Mouse (Mus musculus): Measurements from ENCODE around the gene Btbd19. TPM values are rescaled to one million over a fixed set of nuclear protein-coding genes. Genes with fewer than 3 reads are reported as not detected.

Btbd19 gene
- polyA plus RNA-seq, 1 experiment from 2014 or later, result 3.2 TPM

- H3K4me1 ChIP-seq (replicated peaks), result peaks cover 32% of the 10 kb centered on the region
- WGBS (ENCODE audit: insufficient replicate concordance), result 58% methylated on average over 6 of the region's 6 CpGs
- H3K36me3 ChIP-seq (replicated peaks), result peaks cover 50% of the 10 kb centered on the region
- no peaks in the 10 kb centered on the region for H3K9me3 ChIP-seq (replicated peaks)
- no peak overlapping the region for H3K4me2 ChIP-seq
- ATAC-seq (ENCODE audit: insufficient read depth), result no peak
- no peak overlapping the region for H3K4me3 ChIP-seq (replicated peaks)
- no peak overlapping the region for H3K9ac ChIP-seq
- H3K27ac ChIP-seq (replicated peaks), result 0 out of 2 replicates have a peak overlapping the region, but pooled peaks have one; percentile 1
- no peaks in the 10 kb centered on the region for H3K27me3 ChIP-seq
These were observed 24.0 kb upstream of the Btbd19 start for GRCm38 (mm10) chr4:117149291-117150211.

- no peak for ATAC-seq (ENCODE audit: insufficient read depth)
- Histone ChIP-seq H3K9ac (no peak overlapping the region), H3K36me3 (replicated peaks) (peaks cover 43% of the 10 kb centered on the region), H3K4me2 (no peak overlapping the region), H3K9me3 (replicated peaks) (no peaks in the 10 kb centered on the region), H3K4me3 (replicated peaks) (no peak overlapping the region), H3K4me1 (replicated peaks) (peaks cover 25% of the 10 kb centered on the region), H3K27ac (replicated peaks) (0 out of 2 replicates have a peak overlapping the region, but pooled peaks have one; percentile 1), H3K27me3 (no peaks in the 10 kb centered on the region)
- 79% methylated on average over 24 of the region's 24 CpGs for WGBS (ENCODE audit: insufficient replicate concordance)
These were observed 23.3 kb upstream of the Btbd19 start for GRCm38 (mm10) chr4:117148815-117149214.

GRCm38 (mm10) chr4:117148047-117148713 lies 22.7 kb upstream of the Btbd19 start:
- Histone ChIP-seq H3K4me3 (replicated peaks) (no peak overlapping the region), H3K9ac (no peak overlapping the region), H3K27me3 (0 out of 2 replicates have a peak, but pooled peaks cover under 1% of the 10 kb centered on the region), H3K36me3 (replicated peaks) (peaks cover 36% of the 10 kb centered on the region), H3K4me1 (replicated peaks) (peaks cover 19% of the 10 kb centered on the region), H3K4me2 (no peak overlapping the region), H3K9me3 (replicated peaks) (no peaks in the 10 kb centered on the region), H3K27ac (replicated peaks) (no peak overlapping the region)
- WGBS (ENCODE audit: insufficient replicate concordance), result 73% methylated on average over 18 of the region's 18 CpGs
- no peak for ATAC-seq (ENCODE audit: insufficient read depth)

GRCm38 (mm10) chr4:117146176-117146575 lies 20.7 kb upstream of the Btbd19 start:
- ATAC-seq (ENCODE audit: insufficient read depth), result no peak
- Histone ChIP-seq H3K4me1 (replicated peaks) (peaks cover 5% of the 10 kb centered on the region; the same call in 1 of the 2 replicates), H3K9ac (no peak overlapping the region), H3K27me3 (0 out of 2 replicates have a peak, but pooled peaks cover 4% of the 10 kb centered on the region), H3K36me3 (replicated peaks) (peaks cover 18% of the 10 kb centered on the region), H3K4me3 (replicated peaks) (no peak overlapping the region), H3K9me3 (replicated peaks) (no peaks in the 10 kb centered on the region), H3K27ac (replicated peaks) (no peak overlapping the region), H3K4me2 (no peak overlapping the region)
- 36% methylated on average over 15 of the region's 15 CpGs for WGBS (ENCODE audit: insufficient replicate concordance)

GRCm38 (mm10) chr4:117145248-117145647 lies 19.7 kb upstream of the Btbd19 start:
- ATAC-seq (ENCODE audit: insufficient read depth), result no peak
- no peak overlapping the region for H3K4me3 ChIP-seq (replicated peaks)
- H3K9ac ChIP-seq, result no peak overlapping the region
- 0 out of 2 replicates have a peak, but pooled peaks cover 4% of the 10 kb centered on the region for H3K27me3 ChIP-seq
- no peak overlapping the region for H3K4me2 ChIP-seq
- H3K4me1 ChIP-seq (replicated peaks), result peaks cover 6% of the 10 kb centered on the region; the same call in 1 of the 2 replicates
- 84% methylated on average over 13 of the region's 13 CpGs for WGBS (ENCODE audit: insufficient replicate concordance)
- peaks cover 9% of the 10 kb centered on the region for H3K36me3 ChIP-seq (replicated peaks)
- H3K9me3 ChIP-seq (replicated peaks), result no peaks in the 10 kb centered on the region
- no peak overlapping the region for H3K27ac ChIP-seq (replicated peaks)

GRCm38 (mm10) chr4:117143023-117143422 lies 17.5 kb upstream of the Btbd19 start:
- 59% methylated on average over 7 of the region's 7 CpGs for WGBS (ENCODE audit: insufficient replicate concordance)
- H3K27me3 ChIP-seq, result 0 out of 2 replicates have a peak, but pooled peaks cover 4% of the 10 kb centered on the region
- H3K4me3 ChIP-seq (replicated peaks), result no peak overlapping the region
- H3K4me1 ChIP-seq (replicated peaks), result peaks cover 15% of the 10 kb centered on the region
- ATAC-seq (ENCODE audit: insufficient read depth), result no peak
- H3K27ac ChIP-seq (replicated peaks), result no peak overlapping the region
- no peak overlapping the region for H3K4me2 ChIP-seq
- H3K36me3 ChIP-seq (replicated peaks), result no peaks in the 10 kb centered on the region
- H3K9me3 ChIP-seq (replicated peaks), result no peaks in the 10 kb centered on the region
- H3K9ac ChIP-seq, result no peak overlapping the region

GRCm38 (mm10) chr4:117140613-117141012 lies 15.1 kb upstream of the Btbd19 start:
- Histone ChIP-seq H3K36me3 (replicated peaks) (no peaks in the 10 kb centered on the region), H3K27me3 (0 out of 2 replicates have a peak, but pooled peaks cover 4% of the 10 kb centered on the region), H3K4me2 (no peak overlapping the region), H3K4me3 (replicated peaks) (no peak overlapping the region), H3K9me3 (replicated peaks) (no peaks in the 10 kb centered on the region), H3K27ac (replicated peaks) (no peak overlapping the region), H3K9ac (no peak overlapping the region), H3K4me1 (replicated peaks) (peaks cover 22% of the 10 kb centered on the region)
- no peak for ATAC-seq (ENCODE audit: insufficient read depth)
- 33% methylated on average over 4 of the region's 4 CpGs for WGBS (ENCODE audit: insufficient replicate concordance)

GRCm38 (mm10) chr4:117139217-117139612 lies 13.7 kb upstream of the Btbd19 start:
- no peak overlapping the region for H3K4me2 ChIP-seq
- H3K9ac ChIP-seq, result no peak overlapping the region

GRCm38 (mm10) chr4:117138295-117139216 lies 13.0 kb upstream of the Btbd19 start:
- no peak for ATAC-seq (ENCODE audit: insufficient read depth)
- Histone ChIP-seq H3K9me3 (replicated peaks) (no peaks in the 10 kb centered on the region), H3K36me3 (replicated peaks) (no peaks in the 10 kb centered on the region), H3K4me3 (replicated peaks) (no peak overlapping the region), H3K4me2 (no peak overlapping the region), H3K27ac (replicated peaks) (peak overlapping the region; percentile 30; the same call in 1 of the 2 replicates), H3K27me3 (peaks cover 6% of the 10 kb centered on the region), H3K9ac (no peak overlapping the region), H3K4me1 (replicated peaks) (peaks cover 41% of the 10 kb centered on the region)
- WGBS (ENCODE audit: insufficient replicate concordance), result 70% methylated on average over 17 of the region's 17 CpGs

More at GRCm38 (mm10) chr4:117139217-117139612, 13.7 kb upstream of the Btbd19 start:
- Histone ChIP-seq H3K27me3 (0 out of 2 replicates have a peak, but pooled peaks cover 4% of the 10 kb centered on the region), H3K36me3 (replicated peaks) (no peaks in the 10 kb centered on the region), H3K27ac (replicated peaks) (peak overlapping the region; percentile 30; the same call in 1 of the 2 replicates), H3K4me3 (replicated peaks) (no peak overlapping the region), H3K4me1 (replicated peaks) (peaks cover 36% of the 10 kb centered on the region), H3K9me3 (replicated peaks) (no peaks in the 10 kb centered on the region)
- ATAC-seq (ENCODE audit: insufficient read depth), result no peak
- WGBS (ENCODE audit: insufficient replicate concordance), result 0% methylated on average over 2 of the region's 2 CpGs

- Histone ChIP-seq H3K36me3 (replicated peaks) (no peaks in the 10 kb centered on the region), H3K9ac (0 out of 2 replicates have a peak overlapping the region, but pooled peaks have one; percentile 2), H3K4me1 (replicated peaks) (peaks cover 57% of the 10 kb centered on the region), H3K4me2 (peak overlapping the region; percentile 47), H3K27me3 (peaks cover 28% of the 10 kb centered on the region), H3K4me3 (replicated peaks) (no peak overlapping the region), H3K9me3 (replicated peaks) (no peaks in the 10 kb centered on the region), H3K27ac (replicated peaks) (peak overlapping the region; percentile 79)
- WGBS (ENCODE audit: insufficient replicate concordance), result 14% methylated on average over 8 of the region's 8 CpGs
- peak; percentile 72 for ATAC-seq (ENCODE audit: insufficient read depth)
These were observed 10.5 kb upstream of the Btbd19 start for GRCm38 (mm10) chr4:117136034-117136433.
